Mouse (Mus musculus): ENCODE measurements around the gene 1700012B07Rik. TPM values are rescaled to one million over a fixed set of nuclear protein-coding genes. Genes with fewer than 3 reads are reported as not detected.

1700012B07Rik gene
- total and polyA plus RNA-seq, 3 experiments: not detected

DNA sequence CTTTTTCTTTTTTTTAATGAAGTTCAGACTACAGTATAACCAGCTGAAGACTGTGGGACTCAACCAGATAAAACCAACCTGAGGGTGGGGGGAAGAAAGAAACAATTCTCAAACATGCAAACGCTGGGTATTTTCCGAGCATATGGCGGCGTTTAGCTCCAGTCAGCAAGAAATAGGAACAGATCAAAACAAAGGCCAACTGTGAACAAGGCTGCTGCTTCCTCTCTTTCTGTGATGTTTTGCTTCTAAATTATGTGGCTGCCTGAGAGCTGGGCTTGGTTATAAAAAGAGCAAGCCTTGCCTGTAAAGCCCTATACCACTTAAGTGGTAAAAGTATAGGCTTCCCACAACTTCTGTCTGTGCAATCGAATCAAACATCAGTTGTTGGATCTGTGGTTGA lies 42.5 kb downstream of the 1700012B07Rik start:
- no peak for DNase-seq (ENCODE audit: low read depth, low spot score)
- Histone ChIP-seq H3K27me3 (ENCODE audit: control insufficient read depth in 1 of 2, insufficient read depth in 2 of 2, low read length in 2 of 2) (no peaks in the 10 kb centered on the region; a peak in 1 of 4 replicates), H3K4me3 (ENCODE audit: control insufficient read depth in 1 of 2, insufficient read depth in 1 of 2, low read depth in 2 of 2, low read length in 2 of 2) (no peak overlapping the region), H3K79me2 (ENCODE audit: control insufficient read depth, insufficient read depth, low read length, poor library complexity) (no peaks in the 10 kb centered on the region), H3K36me3 (ENCODE audit: control insufficient read depth in 1 of 2, insufficient read depth in 2 of 2, low read length in 2 of 2) (no peaks in the 10 kb centered on the region), H3K4me1 (ENCODE audit: control insufficient read depth in 1 of 2, insufficient read depth in 2 of 2, low read length in 2 of 2) (no peaks in the 10 kb centered on the region), H3K9me3 (replicated peaks; ENCODE audit: insufficient read depth, low read length) (no peaks in the 10 kb centered on the region), H3K9ac (ENCODE audit: control insufficient read depth, low read depth, low read length, poor library complexity, severe bottlenecking) (no peak overlapping the region), H3K27ac (ENCODE audit: control insufficient read depth, low read depth, low read length) (no peak overlapping the region)
- TF ChIP-seq MYB (IDR thresholded peaks at IDR 0.05; ENCODE audit: low read depth, low read length) (no peak), TBP (IDR thresholded peaks at IDR 0.05; ENCODE audit: low read depth, low read length) (no peak), MAX (IDR thresholded peaks at IDR 0.05; ENCODE audit: low read length) (no peak), TAL1 (IDR thresholded peaks at IDR 0.05; ENCODE audit: low read length) (no peak)

DNA sequence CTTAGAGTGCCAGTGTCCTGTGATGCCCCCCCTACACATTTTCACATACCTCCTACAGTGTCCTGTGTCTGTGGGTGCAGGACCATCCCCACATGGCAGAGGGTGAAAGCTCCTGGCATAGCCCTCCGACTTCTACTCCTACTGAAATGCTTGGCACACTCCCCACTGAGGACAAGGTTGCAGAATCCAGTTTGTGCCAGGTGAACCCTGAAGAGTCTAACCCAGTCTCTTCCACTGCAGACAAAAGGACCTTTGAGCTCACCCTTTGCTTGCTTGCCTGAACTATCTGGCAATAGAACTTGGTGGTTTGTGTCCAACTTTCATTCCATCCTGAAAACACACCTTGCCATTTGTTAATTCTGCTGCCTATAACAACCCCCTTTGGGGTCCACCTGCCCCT lies 56.5 kb downstream of the 1700012B07Rik start:
- no peaks in the 10 kb centered on the region for H3K79me2 ChIP-seq (ENCODE audit: control insufficient read depth, insufficient read depth, low read length, poor library complexity)
- H3K4me3 ChIP-seq (ENCODE audit: control insufficient read depth in 1 of 2, insufficient read depth in 1 of 2, low read depth in 2 of 2, low read length in 2 of 2): no peak overlapping the region
- H3K27me3 ChIP-seq (ENCODE audit: control insufficient read depth in 1 of 2, insufficient read depth in 2 of 2, low read length in 2 of 2): no peaks in the 10 kb centered on the region
- 0 out of 2 replicates have a peak, but pooled peaks cover 1% of the 10 kb centered on the region for H3K9me3 ChIP-seq (replicated peaks; ENCODE audit: insufficient read depth, low read length)
- no peak overlapping the region for H3K9ac ChIP-seq (ENCODE audit: control insufficient read depth, low read depth, low read length, poor library complexity, severe bottlenecking)
- no peaks in the 10 kb centered on the region for H3K4me1 ChIP-seq (ENCODE audit: control insufficient read depth in 1 of 2, insufficient read depth in 2 of 2, low read length in 2 of 2)
- H3K27ac ChIP-seq (ENCODE audit: control insufficient read depth, low read depth, low read length): no peak overlapping the region
- DNase-seq (ENCODE audit: low read depth, low spot score): no peak
- TF ChIP-seq JUND (IDR thresholded peaks at IDR 0.05; ENCODE audit: low read depth, low read length) (no peak), CHD2 (IDR thresholded peaks at IDR 0.05; ENCODE audit: low read length) (no peak), USF1 (IDR thresholded peaks at IDR 0.05; ENCODE audit: low read depth, low read length) (no peak), MYB (IDR thresholded peaks at IDR 0.05; ENCODE audit: low read depth, low read length) (no peak), TCF12 (IDR thresholded peaks at IDR 0.05; ENCODE audit: low read depth, low read length) (no peak), GATA1 (IDR thresholded peaks at IDR 0.05; ENCODE audit: low read depth, low read length) (no peak), ZMIZ1 (IDR thresholded peaks at IDR 0.05; ENCODE audit: low read depth, low read length) (no peak), ZKSCAN1 (IDR thresholded peaks at IDR 0.05; ENCODE audit: low read depth, low read length) (no peak), POLR2AphosphoS5 (IDR thresholded peaks at IDR 0.05; ENCODE audit: borderline replicate concordance, low read depth, low read length) (no peak), UBTF (IDR thresholded peaks at IDR 0.05; ENCODE audit: borderline replicate concordance, insufficient read depth, low read depth, low read length) (no peak), E2F4 (IDR thresholded peaks at IDR 0.05; ENCODE audit: borderline replicate concordance, low read depth, low read length) (no peak)
- no peaks in the 10 kb centered on the region for H3K36me3 ChIP-seq (ENCODE audit: control insufficient read depth in 1 of 2, insufficient read depth in 2 of 2, low read length in 2 of 2)

DNA sequence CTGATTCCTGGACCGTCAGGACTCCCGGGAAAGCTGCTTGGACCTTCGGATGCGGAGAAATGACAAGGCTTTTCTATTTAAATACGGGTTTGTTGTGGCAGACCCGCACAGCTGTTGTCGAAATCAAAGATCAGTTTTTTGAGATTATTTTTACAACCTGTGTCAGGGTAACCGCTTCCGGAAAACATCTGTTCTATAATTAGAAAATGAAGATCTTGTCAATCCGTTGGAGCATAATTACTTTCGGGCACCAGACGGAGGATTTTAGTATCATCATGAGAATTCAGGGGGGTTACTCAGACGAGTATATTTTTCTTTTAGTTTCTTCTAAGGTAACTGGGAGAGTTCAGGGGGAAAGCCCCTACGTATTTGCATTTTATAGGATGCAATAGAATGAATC lies 57.7 kb downstream of the 1700012B07Rik start:
- no peak for DNase-seq (ENCODE audit: low read depth, low spot score)
- no peaks in the 10 kb centered on the region for H3K4me1 ChIP-seq (ENCODE audit: control insufficient read depth in 1 of 2, insufficient read depth in 2 of 2, low read length in 2 of 2)
- H3K9ac ChIP-seq (ENCODE audit: control insufficient read depth, low read depth, low read length, poor library complexity, severe bottlenecking): no peak overlapping the region
- no peak overlapping the region for H3K27ac ChIP-seq (ENCODE audit: control insufficient read depth, low read depth, low read length)
- no peak for TF ChIP-seq POLR2AphosphoS2 (IDR thresholded peaks at IDR 0.05; ENCODE audit: low read length)
- no peak for TF ChIP-seq POLR2A (IDR thresholded peaks at IDR 0.05; ENCODE audit: control insufficient read depth in 1 of 2, insufficient read depth in 1 of 2, low read depth in 1 of 2, low read length in 2 of 2, poor library complexity in 1 of 2)
- no peak for TF ChIP-seq ZNF384 (IDR thresholded peaks at IDR 0.05; ENCODE audit: low read depth, low read length)
- no peak for TF ChIP-seq TCF12 (IDR thresholded peaks at IDR 0.05; ENCODE audit: low read depth, low read length)
- TF ChIP-seq MAFK (IDR thresholded peaks at IDR 0.05; ENCODE audit: borderline replicate concordance, low read depth, low read length): no peak
- no peak for TF ChIP-seq ELF1 (IDR thresholded peaks at IDR 0.05; ENCODE audit: low read depth, low read length)
- TF ChIP-seq NELFE (IDR thresholded peaks at IDR 0.05; ENCODE audit: low read depth, low read length): no peak
- TF ChIP-seq POLR2AphosphoS5 (IDR thresholded peaks at IDR 0.05; ENCODE audit: borderline replicate concordance, low read depth, low read length): no peak
- TF ChIP-seq EP300 (IDR thresholded peaks at IDR 0.05; ENCODE audit: low read depth in 1 of 2, low read length in 2 of 2): no peak
- TF ChIP-seq NRF1 (IDR thresholded peaks at IDR 0.05; ENCODE audit: insufficient read depth, low read depth, low read length, poor library complexity, severe bottlenecking): no peak
- TF ChIP-seq USF1 (IDR thresholded peaks at IDR 0.05; ENCODE audit: low read depth, low read length): no peak
- no peak overlapping the region for H3K4me3 ChIP-seq (ENCODE audit: control insufficient read depth in 1 of 2, insufficient read depth in 1 of 2, low read depth in 2 of 2, low read length in 2 of 2)
- no peaks in the 10 kb centered on the region for H3K79me2 ChIP-seq (ENCODE audit: control insufficient read depth, insufficient read depth, low read length, poor library complexity)
- H3K36me3 ChIP-seq (ENCODE audit: control insufficient read depth in 1 of 2, insufficient read depth in 2 of 2, low read length in 2 of 2): no peaks in the 10 kb centered on the region
- 0 out of 2 replicates have a peak, but pooled peaks cover 1% of the 10 kb centered on the region for H3K9me3 ChIP-seq (replicated peaks; ENCODE audit: insufficient read depth, low read length)
- no peaks in the 10 kb centered on the region for H3K27me3 ChIP-seq (ENCODE audit: control insufficient read depth in 1 of 2, insufficient read depth in 2 of 2, low read length in 2 of 2)
